Mouse (Mus musculus) heart, adult 2 months (tissue): ENCODE measurements around the gene Snap47. TPM values are rescaled to one million over a fixed set of nuclear protein-coding genes. Genes with fewer than 3 reads are reported as not detected.

Experiments
- DNase-seq, 2 experiments: peaks; one replicate each; pipeline ENCODE4 v3.0.0; 2021
- H3K27ac ChIP-seq: fragments of 200-600 bp; 2 replicates; pipeline ENCODE4 v1.8.1; 2022
- H3K27me3 ChIP-seq: fragments of 200-500 bp; 2 replicates; pipeline ENCODE4 v1.6.1; 2012; ENCODE audit warnings: mild to moderate bottlenecking, low read length, inconsistent platforms, mixed read lengths; ENCODE audit not compliant: control insufficient read depth, insufficient read depth
- H3K36me3 ChIP-seq: fragments of 200-500 bp; 2 replicates; pipeline ENCODE4 v1.6.1; 2012; ENCODE audit warnings: low read length, inconsistent platforms; ENCODE audit not compliant: control insufficient read depth, insufficient read depth
- H3K4me1 ChIP-seq: fragments of 200-500 bp; 2 replicates; pipeline ENCODE4 v1.6.1; 2011; ENCODE audit warnings: low read length; ENCODE audit not compliant: control insufficient read depth, insufficient read depth
- H3K4me3 ChIP-seq: fragments of 200-600 bp; 2 replicates; pipeline ENCODE4 v1.8.1; 2022
- H3K79me2 ChIP-seq: fragments of 200-500 bp; replicated peaks from 2 replicates; pipeline ENCODE4 v1.6.1; 2012; ENCODE audit warnings: mild to moderate bottlenecking, inconsistent platforms, low read length, moderate library complexity, mixed read lengths; ENCODE audit not compliant: control insufficient read depth, insufficient read depth
- H3K9ac ChIP-seq: fragments of 200-500 bp; 2 replicates; pipeline ENCODE4 v1.6.1; 2012; ENCODE audit warnings: low read depth, mild to moderate bottlenecking, control low read depth, inconsistent platforms, low read length, mixed read lengths
- CTCF ChIP-seq: fragments of 200-600 bp; IDR thresholded peaks from 2 replicates; pipeline ENCODE4 v1.8.1; 2022; ENCODE audit warnings: antibody characterized with exemption, mild to moderate bottlenecking, moderate library complexity
- EP300 ChIP-seq: fragments of 200-500 bp; IDR thresholded peaks from 2 replicates; pipeline ENCODE4 v1.6.1; 2011; ENCODE audit warnings: low read depth, low read length, control low read depth; ENCODE audit not compliant: insufficient read depth
- POLR2A ChIP-seq: fragments of 200-500 bp; IDR thresholded peaks from 2 replicates; pipeline ENCODE4 v1.6.1; 2011; ENCODE audit warnings: mild to moderate bottlenecking, low read depth, low read length, control low read depth; ENCODE audit not compliant: insufficient read depth
- WGBS: fragments of 180-500 bp; shearing (Covaris S2); methylation state at CpG from one replicate; pipeline ENCODE4 v1.1.7; 2018; 5-methylcytosine and 5-hydroxymethylcytosine counted together
- intact Hi-C: fragments of 180-260 bp; cut with DNase I; formaldehyde crosslinking; loops from one replicate; pipeline ENCODE4 v1.15.1; 2025
- polyA plus RNA-seq: library from polyadenylated mRNA; depleted of rRNA; stranded (reverse); fragments of >200 nt; gene quantifications from 2 replicates; pipeline ENCODE4 v1.2.3, GENCODE M21; 2012
- total RNA-seq, 2 experiments: library from RNA; stranded (reverse); gene quantifications; 2 replicates each; pipeline ENCODE4 v1.2.3; 2021

Snap47 gene
- total and polyA plus RNA-seq, 3 experiments, result 37.7 to 49.4 (median 42.2) TPM

GRCm38 (mm10) chr11:59389617-59390016 lies 61.4 kb downstream of the Snap47 start:
- intact Hi-C loops, result no loop called here
- no peaks in the 10 kb centered on the region for H3K27me3 ChIP-seq
- no peak overlapping the region for H3K27ac ChIP-seq
- H3K9ac ChIP-seq, result no peak overlapping the region
- DNase-seq, result no peak
- no peaks in the 10 kb centered on the region for H3K36me3 ChIP-seq
- TF ChIP-seq EP300 (no peak), CTCF (no peak), POLR2A (no peak)
- no peaks in the 10 kb centered on the region for H3K4me1 ChIP-seq
- 65% methylated on average over 4 of the region's 4 CpGs for WGBS
- H3K4me3 ChIP-seq, result no peak overlapping the region
- H3K79me2 ChIP-seq, result no peaks in the 10 kb centered on the region

DNA sequence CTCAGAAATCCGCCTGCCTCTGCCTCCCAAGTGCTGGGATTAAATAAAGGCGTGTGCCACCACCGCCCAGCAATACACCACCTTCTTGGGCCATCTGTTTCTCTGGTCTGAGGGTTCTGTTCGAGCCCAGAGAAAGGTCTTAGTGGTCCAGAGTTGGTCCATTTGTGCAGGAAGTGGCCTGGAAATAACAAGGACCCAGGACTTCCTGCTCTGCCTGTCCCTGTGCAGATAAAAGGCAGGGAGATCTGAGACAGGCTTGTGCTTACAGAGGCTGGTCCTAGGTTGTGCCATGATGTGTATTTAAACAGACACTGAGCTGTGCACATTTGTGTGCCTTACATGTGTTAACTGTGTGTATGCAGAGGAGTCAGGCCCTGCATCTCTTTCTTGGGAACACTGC lies 62.2 kb downstream of the Snap47 start:
- Histone ChIP-seq H3K79me2 (no peaks in the 10 kb centered on the region), H3K27me3 (no peaks in the 10 kb centered on the region), H3K9ac (no peak overlapping the region), H3K27ac (no peak overlapping the region), H3K4me1 (no peaks in the 10 kb centered on the region), H3K4me3 (no peak overlapping the region), H3K36me3 (no peaks in the 10 kb centered on the region)
- intact Hi-C loops, result no loop called here
- 77% methylated on average over 4 of the region's 4 CpGs for WGBS
- no peak for DNase-seq
- no peak for TF ChIP-seq EP300
- no peak for TF ChIP-seq POLR2A
- TF ChIP-seq CTCF, result no peak

GRCm38 (mm10) chr11:59387471-59387870 lies 63.5 kb downstream of the Snap47 start:
- H3K4me3 ChIP-seq, result no peak overlapping the region
- TF ChIP-seq EP300 (no peak), POLR2A (no peak), CTCF (no peak)
- no peak overlapping the region for H3K9ac ChIP-seq
- no peak for DNase-seq
- 65% methylated on average over 4 of the region's 4 CpGs for WGBS
- H3K27ac ChIP-seq, result no peak overlapping the region
- H3K4me1 ChIP-seq, result no peaks in the 10 kb centered on the region
- no peaks in the 10 kb centered on the region for H3K79me2 ChIP-seq
- H3K27me3 ChIP-seq, result no peaks in the 10 kb centered on the region
- intact Hi-C loops, result no loop called here
- no peaks in the 10 kb centered on the region for H3K36me3 ChIP-seq

DNA sequence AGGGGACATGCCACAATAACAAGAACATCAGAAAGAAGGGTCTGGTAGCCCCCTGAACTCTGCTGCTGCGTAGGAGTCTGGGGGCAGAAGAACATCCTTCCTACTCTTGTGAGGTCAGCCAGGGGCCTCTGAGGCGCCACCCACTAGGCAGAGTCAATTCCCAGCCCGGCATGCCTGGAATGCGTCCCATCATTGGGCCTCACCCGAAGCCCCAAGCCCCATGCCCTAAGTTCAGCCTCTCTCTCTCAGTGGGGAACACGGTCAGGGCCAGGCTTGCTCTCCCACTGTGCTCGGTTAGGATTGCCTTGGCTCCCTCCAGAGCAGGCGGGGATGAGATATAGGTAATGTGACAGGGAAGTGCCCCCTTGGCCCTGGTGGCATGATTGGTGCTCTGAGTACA lies 65.9 kb downstream of the Snap47 start:
- Histone ChIP-seq H3K9ac (no peak overlapping the region), H3K4me3 (no peak overlapping the region), H3K27me3 (no peaks in the 10 kb centered on the region), H3K27ac (no peak overlapping the region), H3K36me3 (no peaks in the 10 kb centered on the region), H3K79me2 (no peaks in the 10 kb centered on the region), H3K4me1 (no peaks in the 10 kb centered on the region)
- DNase-seq, result no peak
- intact Hi-C loops, result loop anchor here (2.0 kb wide), 1 partner anchor 18 kb away; no protein-coding TSS in a partner anchor
- WGBS, result 24% methylated on average over 8 of the region's 8 CpGs
- TF ChIP-seq POLR2A, result no peak
- TF ChIP-seq EP300, result no peak
- TF ChIP-seq CTCF, result no peak

GRCm38 (mm10) chr11:59384441-59384959 lies 66.5 kb downstream of the Snap47 start:
- TF ChIP-seq POLR2A (no peak), EP300 (no peak)
- DNase-seq, result peak in 1 of 2 experiments; percentile 19
- no peak overlapping the region for H3K4me3 ChIP-seq
- H3K9ac ChIP-seq, result no peak overlapping the region
- 33% methylated on average over 7 of the region's 7 CpGs for WGBS
- H3K79me2 ChIP-seq, result no peaks in the 10 kb centered on the region
- intact Hi-C loops, result loop anchor here (2.0 kb wide), 1 partner anchor 18 kb away; no protein-coding TSS in a partner anchor
- no peaks in the 10 kb centered on the region for H3K27me3 ChIP-seq
- H3K27ac ChIP-seq, result no peak overlapping the region
- no peaks in the 10 kb centered on the region for H3K36me3 ChIP-seq
- no peaks in the 10 kb centered on the region for H3K4me1 ChIP-seq

- H3K4me1 ChIP-seq, result no peaks in the 10 kb centered on the region
- DNase-seq, result no peak
- intact Hi-C loops, result no loop called here
- no peaks in the 10 kb centered on the region for H3K79me2 ChIP-seq
- no peaks in the 10 kb centered on the region for H3K27me3 ChIP-seq
- H3K9ac ChIP-seq, result no peak overlapping the region
- no peak overlapping the region for H3K4me3 ChIP-seq
- TF ChIP-seq CTCF (no peak), POLR2A (no peak), EP300 (no peak)
- H3K36me3 ChIP-seq, result no peaks in the 10 kb centered on the region
- H3K27ac ChIP-seq, result no peak overlapping the region
These were observed 71.4 kb downstream of the Snap47 start for GRCm38 (mm10) chr11:59379547-59379946.

DNA sequence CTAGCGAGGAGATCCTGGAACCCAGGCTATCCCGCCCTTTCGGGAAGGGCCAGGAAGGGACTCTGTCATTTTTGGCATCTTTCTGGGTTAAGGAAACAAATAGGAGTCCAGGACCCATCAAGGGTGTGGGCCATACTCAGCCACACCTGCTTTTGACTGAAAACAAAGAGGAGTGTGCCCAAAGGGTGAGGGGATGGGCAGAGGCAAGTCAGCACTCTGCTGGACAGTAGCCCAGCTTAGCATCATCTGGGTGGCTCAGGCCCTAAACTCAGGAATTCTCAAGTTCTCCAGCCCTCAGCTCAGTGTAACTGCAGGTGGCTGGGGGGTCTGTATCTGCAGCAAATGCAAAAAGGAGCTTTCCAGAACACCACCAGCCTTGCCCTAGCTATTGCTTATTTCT lies 73.0 kb downstream of the Snap47 start:
- intact Hi-C loops, result no loop called here
- no peak overlapping the region for H3K4me3 ChIP-seq

More for the DNA sequence above, 73.0 kb downstream of the Snap47 start:
- H3K27me3 ChIP-seq, result no peaks in the 10 kb centered on the region
- no peaks in the 10 kb centered on the region for H3K79me2 ChIP-seq
- no peaks in the 10 kb centered on the region for H3K36me3 ChIP-seq
- TF ChIP-seq POLR2A (no peak), EP300 (no peak), CTCF (no peak)
- peak in 1 of 2 experiments; percentile 15 for DNase-seq
- 43% methylated on average over 3 of the region's 3 CpGs for WGBS
- H3K9ac ChIP-seq, result no peak overlapping the region
- no peak overlapping the region for H3K27ac ChIP-seq
- no peaks in the 10 kb centered on the region for H3K4me1 ChIP-seq
